Mouse (Mus musculus) adrenal gland, adult 18-20 months (tissue): ENCODE measurements around the gene Msi2. TPM values are rescaled to one million over a fixed set of nuclear protein-coding genes. Genes with fewer than 3 reads are reported as not detected.

Source experiments
- DNase-seq, 2 experiments: peaks; one replicate each; pipeline ENCODE4 v3.0.0; 2021 to 2022; ENCODE audit warnings: low spot score in 2 of 2
- total RNA-seq, 2 experiments: library from RNA; stranded (reverse); gene quantifications; 1 replicate in 1 of 2; 2 replicates in 1 of 2; pipeline ENCODE4 v1.2.3; 2021

Msi2 gene
- total RNA-seq, 2 experiments from 2014 or later: 196 to 204 TPM

GRCm38 (mm10) chr11:88386916-88387315 lies 331.4 kb downstream of the Msi2 start:
- DNase-seq: no peak

DNA sequence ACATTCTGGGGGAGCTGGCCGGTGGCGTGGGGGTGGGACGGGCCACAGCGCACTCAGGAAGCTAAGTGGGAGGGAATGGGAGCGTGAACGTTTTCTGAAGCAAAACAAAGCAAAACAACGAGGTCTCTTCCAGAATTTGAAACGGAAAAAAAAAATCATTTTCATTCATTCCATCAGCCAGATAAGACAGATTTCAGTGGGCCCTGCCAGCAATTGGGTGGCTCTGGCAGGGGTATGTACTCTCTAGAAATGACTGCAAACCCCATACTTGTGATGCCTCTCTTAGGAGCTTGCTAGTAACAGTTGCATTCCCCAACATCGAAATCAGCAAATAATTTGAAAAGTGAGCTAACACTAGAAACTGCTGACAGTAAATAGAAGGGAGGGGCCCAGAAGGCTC lies 335.9 kb downstream of the Msi2 start:
- no peak for DNase-seq

- no peak for DNase-seq
Measured at GRCm38 (mm10) chr11:88381145-88381909, 337.0 kb downstream of the Msi2 start.

GRCm38 (mm10) chr11:88379635-88380034 lies 338.7 kb downstream of the Msi2 start:
- no peak for DNase-seq

GRCm38 (mm10) chr11:88378686-88379339 lies 339.5 kb downstream of the Msi2 start:
- no peak for DNase-seq

- no peak for DNase-seq
Measured at GRCm38 (mm10) chr11:88372589-88372988, 345.7 kb downstream of the Msi2 start.

GRCm38 (mm10) chr11:88369898-88370297 lies 348.4 kb downstream of the Msi2 start:
- DNase-seq: peak in 1 of 2 experiments; percentile 18

DNA sequence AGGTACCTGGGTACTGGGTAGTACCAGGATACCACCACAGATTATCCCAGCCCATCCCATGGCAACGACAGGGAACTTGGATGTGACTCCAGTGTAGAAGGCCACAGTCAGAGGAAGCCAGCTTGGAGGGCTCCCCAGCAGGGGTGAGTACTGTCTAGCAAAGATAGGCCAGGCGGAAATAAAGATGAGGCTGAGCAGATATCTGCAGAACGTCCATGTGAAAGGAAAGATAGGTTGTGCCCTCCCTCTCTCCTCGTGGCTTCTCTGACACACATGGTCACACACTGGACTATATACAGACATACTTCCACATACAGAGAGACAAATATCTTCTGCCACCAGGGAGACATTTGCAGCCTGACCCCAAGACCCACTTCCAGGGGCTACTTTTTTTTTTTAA lies 350.8 kb downstream of the Msi2 start:
- DNase-seq: no peak

DNA sequence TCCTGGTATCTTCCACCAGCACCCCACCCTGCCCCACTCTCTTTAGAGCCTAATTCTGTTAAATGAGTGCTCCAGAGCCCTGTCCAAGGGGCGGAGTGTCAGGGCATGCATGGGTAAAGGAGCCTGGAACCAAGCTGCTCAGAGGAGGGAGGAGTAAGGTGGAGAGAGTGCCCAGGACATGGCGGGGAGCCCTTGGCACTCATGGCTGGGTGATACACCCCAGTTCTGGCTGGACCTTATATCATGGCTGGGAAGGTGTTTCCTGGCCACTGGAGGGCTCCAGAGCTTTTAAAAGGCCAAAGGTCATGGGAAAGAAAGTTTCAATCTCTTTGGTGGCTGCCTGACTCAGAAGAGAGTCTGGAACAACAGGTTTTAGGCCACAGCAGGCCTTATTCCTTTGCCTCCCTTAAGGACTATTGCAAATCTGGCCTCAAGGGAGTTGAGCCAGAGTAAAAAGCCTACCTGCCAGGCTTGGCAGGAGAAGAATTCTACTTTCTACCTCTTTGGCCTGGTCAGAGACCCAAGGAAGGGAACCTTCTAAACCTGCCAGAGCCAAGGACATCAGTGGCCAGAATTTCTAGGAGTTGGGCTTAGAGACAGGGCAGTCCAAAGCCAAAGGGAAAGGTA lies 352.3 kb downstream of the Msi2 start:
- DNase-seq: no peak

- DNase-seq: no peak
Measured at GRCm38 (mm10) chr11:88364231-88364630, 354.1 kb downstream of the Msi2 start.

GRCm38 (mm10) chr11:88363481-88363880 lies 354.8 kb downstream of the Msi2 start:
- DNase-seq: no peak

DNA sequence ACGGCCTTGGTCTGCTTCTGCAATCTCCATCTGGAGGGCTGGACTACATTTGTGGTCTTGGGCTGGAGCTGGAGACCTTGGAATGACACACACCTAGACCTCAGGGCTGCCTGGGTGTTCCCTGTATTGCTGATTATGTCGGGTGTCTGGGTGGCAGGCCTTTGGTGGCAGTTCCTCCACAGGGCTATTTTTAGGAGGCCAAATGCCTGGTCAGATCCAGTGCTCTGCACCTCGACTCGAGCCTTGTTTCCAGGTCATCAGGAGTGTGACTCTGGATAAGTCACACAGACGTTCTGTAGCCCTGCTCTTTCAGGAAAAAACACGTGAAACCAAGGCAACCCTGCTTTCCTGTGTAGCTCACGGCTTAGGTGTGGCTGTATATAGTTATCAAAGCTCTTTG lies 358.6 kb downstream of the Msi2 start:
- DNase-seq: no peak

- no peak for DNase-seq
Measured at GRCm38 (mm10) chr11:88357325-88357724, 361.0 kb downstream of the Msi2 start.

GRCm38 (mm10) chr11:88356598-88357290 lies 361.6 kb downstream of the Msi2 start:
- peak in 1 of 2 experiments; percentile 36 for DNase-seq

DNA sequence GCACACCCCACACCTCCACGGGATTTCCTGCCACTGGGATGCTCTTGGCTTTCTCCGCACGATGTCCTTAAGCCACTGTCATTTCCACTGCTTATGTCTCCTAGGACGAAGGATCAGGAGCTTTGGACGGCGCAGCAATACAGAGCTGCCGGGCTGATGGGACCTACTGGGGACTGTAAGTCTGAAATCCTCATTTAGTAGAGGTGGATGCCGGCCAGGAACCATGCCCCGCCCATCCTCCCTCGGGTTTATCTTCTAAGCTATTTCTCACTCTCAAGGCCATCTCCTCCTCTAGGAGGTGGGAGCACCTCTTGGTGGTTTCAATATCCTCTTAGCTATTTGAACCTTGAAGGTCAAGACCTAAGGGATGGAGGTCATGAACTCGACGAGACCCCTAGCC lies 362.3 kb downstream of the Msi2 start:
- DNase-seq: no peak

DNA sequence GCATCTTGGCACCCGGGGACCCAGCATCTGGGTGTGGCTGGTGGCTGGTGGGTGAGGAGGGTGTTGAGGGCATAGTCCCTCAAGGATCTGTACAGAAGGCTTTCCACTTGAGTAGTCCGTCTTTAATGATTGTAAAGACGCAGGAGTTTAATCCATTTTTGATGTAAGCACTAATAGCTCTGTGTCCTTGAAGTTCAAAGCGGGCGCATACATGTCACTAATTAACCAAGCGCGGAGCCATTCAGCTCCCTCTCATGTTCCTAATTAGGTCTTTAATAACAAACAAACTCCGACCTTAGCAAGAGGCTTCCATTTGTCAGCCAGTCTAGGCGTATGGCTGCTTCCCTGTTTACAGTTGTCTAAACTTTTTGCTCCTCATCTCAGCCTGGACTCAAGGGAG lies 363.5 kb downstream of the Msi2 start:
- DNase-seq: no peak

- DNase-seq: no peak
Measured at GRCm38 (mm10) chr11:88351722-88352473, 366.4 kb downstream of the Msi2 start.

- no peak for DNase-seq
Measured at GRCm38 (mm10) chr11:88348690-88349089, 369.6 kb downstream of the Msi2 start.

DNA sequence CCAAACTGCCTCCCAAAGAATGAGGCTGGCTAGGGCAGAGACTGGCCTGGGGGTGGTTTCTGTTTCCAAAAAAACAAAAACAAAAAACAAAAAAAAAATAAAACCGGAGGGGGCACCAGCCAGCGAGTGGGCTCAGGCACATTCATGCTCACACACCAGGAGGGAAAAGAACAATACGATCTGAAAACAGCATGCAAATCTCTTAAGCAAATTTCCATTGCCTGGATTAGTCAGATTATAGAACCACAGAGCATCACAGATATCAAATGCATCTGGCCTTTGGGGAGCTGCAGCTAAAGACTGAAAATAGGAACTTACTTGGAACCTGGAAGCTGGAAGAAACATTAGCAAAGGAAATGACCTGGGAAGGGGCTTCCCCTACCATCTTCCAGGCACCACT lies 370.3 kb downstream of the Msi2 start:
- DNase-seq: no peak

GRCm38 (mm10) chr11:88346066-88346465 lies 372.2 kb downstream of the Msi2 start:
- DNase-seq: peak in 1 of 2 experiments; percentile 60

DNA sequence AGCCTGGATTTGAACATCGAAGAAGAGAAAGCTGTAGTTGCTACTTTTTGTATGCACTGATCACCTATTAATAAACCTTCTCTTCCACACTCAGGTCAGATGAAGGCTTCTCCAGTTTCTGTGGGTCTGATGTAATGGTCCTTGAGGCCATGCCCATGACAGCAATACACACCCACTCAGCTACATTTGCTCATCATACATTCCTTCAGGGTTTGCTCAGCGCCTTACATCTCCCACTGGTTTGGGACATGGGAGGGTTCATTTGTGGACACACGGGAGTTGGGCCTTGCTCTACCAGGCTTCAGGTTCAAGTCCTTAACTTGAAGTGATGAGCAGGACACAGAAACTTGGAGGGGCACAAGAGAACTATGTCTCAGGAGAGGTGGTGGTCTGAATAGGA lies 380.4 kb downstream of the Msi2 start:
- DNase-seq: no peak
